In the genomic region with DNA sequence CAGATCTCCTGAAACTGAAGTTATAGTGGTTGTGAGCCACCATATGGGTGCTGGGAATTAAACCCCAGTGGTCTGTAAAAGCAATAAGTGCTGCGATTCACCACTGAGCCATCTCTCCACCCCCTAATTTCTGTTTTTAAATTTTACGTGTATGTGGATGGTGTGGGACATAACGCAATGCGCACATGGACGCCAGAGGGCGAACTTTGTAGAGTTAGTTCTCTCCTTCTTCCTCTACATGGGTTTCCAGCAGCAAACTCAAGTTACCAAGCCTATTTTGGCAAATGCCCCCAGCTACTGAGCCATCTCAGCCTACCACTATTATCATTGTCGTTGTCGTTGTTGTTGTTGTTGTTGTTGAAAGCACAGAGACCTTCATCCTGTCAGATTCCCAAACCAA, we compare ENCODE assay signal across 8 mouse cellular contexts. TPM values are rescaled to one million over a fixed set of nuclear protein-coding genes. Genes with fewer than 3 reads are reported as not detected.
DNase-seq lines count a peak whose midpoint lies in the region; ATAC-seq and TF ChIP-seq lines count a peak whose summit lies in the region.

No protein-coding gene starts in this region.

- H3K4me1 ChIP-seq in cerebellum, adult 2 months (ENCODE audit: control insufficient read depth, insufficient read depth, low read length), result peaks cover 7% of the 10 kb centered on the region
- H3K4me1 ChIP-seq in G1E (ENCODE audit: insufficient read depth, low read depth, low read length), result peaks cover 6% of the 10 kb centered on the region
- H3K4me1 ChIP-seq in embryonic facial prominence, embryonic 12.5 days, result peaks cover 15% of the 10 kb centered on the region
- H3K4me1 ChIP-seq in heart, embryonic 15.5 days (replicated peaks), result peaks cover 34% of the 10 kb centered on the region
- H3K4me1 ChIP-seq in kidney, postnatal 0 days (replicated peaks; ENCODE audit: insufficient read depth, low read length), result 0 out of 2 replicates have a peak, but pooled peaks cover 8% of the 10 kb centered on the region

- no peaks in the 10 kb centered on the region for H3K9me3 ChIP-seq in G1E (replicated peaks)
- H3K9me3 ChIP-seq in embryonic facial prominence, embryonic 12.5 days, result no peaks in the 10 kb centered on the region
- no peaks in the 10 kb centered on the region for H3K9me3 ChIP-seq in heart, embryonic 15.5 days (replicated peaks)
- H3K9me3 ChIP-seq in kidney, postnatal 0 days (replicated peaks; ENCODE audit: low read length), result no peaks in the 10 kb centered on the region

- TF ChIP-seq CTCF in cerebellum, adult 2 months (IDR thresholded peaks at IDR 0.05; ENCODE audit: borderline replicate concordance, insufficient read depth, low read depth, low read length), result peak; percentile 68
- peak; percentile 27; the same call in 1 of the 2 replicates for TF ChIP-seq CTCF in G1E (IDR thresholded peaks at IDR 0.05; ENCODE audit: low read depth, low read length)
- peak; percentile 72 for TF ChIP-seq CTCF in kidney, postnatal 0 days (IDR thresholded peaks at IDR 0.05; ENCODE audit: low read depth)

- no peak for TF ChIP-seq POLR2A in cerebellum, adult 2 months (IDR thresholded peaks at IDR 0.05; ENCODE audit: borderline replicate concordance, insufficient read depth, low read length)

- no peak overlapping the region for H3K4me3 ChIP-seq in cerebellum, adult 2 months (replicated peaks; ENCODE audit: insufficient read depth, low read depth, low read length)
- no peak overlapping the region for H3K4me3 ChIP-seq in G1E (ENCODE audit: low read depth, low read length)
- peak overlapping the region; percentile 39; the same call in 1 of the 2 replicates for H3K4me3 ChIP-seq in embryonic facial prominence, embryonic 12.5 days
- H3K4me3 ChIP-seq in heart, embryonic 15.5 days, result peak overlapping the region; percentile 54
- peak overlapping the region; percentile 37; the same call in 1 of the 2 replicates for H3K4me3 ChIP-seq in kidney, postnatal 0 days (replicated peaks; ENCODE audit: low read depth, low read length)

- ATAC-seq in cerebellum, adult (ENCODE audit: insufficient number of reproducible peaks, low FRiP score, low TSS enrichment), result no peak
- no peak for ATAC-seq in G1E (ENCODE audit: extremely low read depth, insufficient number of reproducible peaks, low FRiP score, poor library complexity, severe bottlenecking)
- ATAC-seq in embryonic facial prominence, embryonic 12.5 days (ENCODE audit: insufficient number of reproducible peaks, insufficient read depth, low FRiP score, low TSS enrichment), result no peak
- no peak for ATAC-seq in heart, embryonic 15.5 days (replicated peaks; ENCODE audit: insufficient number of reproducible peaks, insufficient read depth, low FRiP score, low read depth)
- ATAC-seq in kidney, postnatal 0 days (replicated peaks; ENCODE audit: low FRiP score, low read depth), result no peak

- WGBS in cerebellum, adult 2 months, result 8% methylated on average over 8 of the region's 8 CpGs
- 17% methylated on average over 8 of the region's 8 CpGs for WGBS in embryonic facial prominence, embryonic 12.5 days
- 15% methylated on average over 8 of the region's 8 CpGs for WGBS in heart, embryonic 15.5 days
- 21% methylated on average over 8 of the region's 8 CpGs for WGBS in kidney, postnatal 0 days

- H3K27ac ChIP-seq in cerebellum, adult 2 months (ENCODE audit: insufficient read depth, low read length), result no peak overlapping the region
- H3K27ac ChIP-seq in embryonic facial prominence, embryonic 12.5 days, result no peak overlapping the region
- H3K27ac ChIP-seq in heart, embryonic 15.5 days, result peak overlapping the region; percentile 46
- 0 out of 2 replicates have a peak overlapping the region, but pooled peaks have one; percentile 11 for H3K27ac ChIP-seq in kidney, postnatal 0 days

- H3K36me3 ChIP-seq in G1E (replicated peaks), result no peaks in the 10 kb centered on the region
- H3K36me3 ChIP-seq in embryonic facial prominence, embryonic 12.5 days, result no peaks in the 10 kb centered on the region
- H3K36me3 ChIP-seq in heart, embryonic 15.5 days, result no peaks in the 10 kb centered on the region
- no peaks in the 10 kb centered on the region for H3K36me3 ChIP-seq in kidney, postnatal 0 days (ENCODE audit: insufficient read depth, low read length)

- H3K9ac ChIP-seq in embryonic facial prominence, embryonic 12.5 days, result no peak overlapping the region
- H3K9ac ChIP-seq in heart, embryonic 15.5 days, result peak overlapping the region; percentile 40; the same call in 1 of the 2 replicates
- peak overlapping the region; percentile 49 for H3K9ac ChIP-seq in kidney, postnatal 0 days (ENCODE audit: low read depth, low read length)

- no peaks in the 10 kb centered on the region for H3K27me3 ChIP-seq in cerebellum, adult 2 months (ENCODE audit: control insufficient read depth, insufficient read depth, low read length)
- H3K27me3 ChIP-seq in G1E (ENCODE audit: insufficient read depth, low read length), result peaks cover 13% of the 10 kb centered on the region
- peaks cover 15% of the 10 kb centered on the region; the same call in 1 of the 2 replicates for H3K27me3 ChIP-seq in embryonic facial prominence, embryonic 12.5 days
- peaks cover 11% of the 10 kb centered on the region; the same call in 1 of the 2 replicates for H3K27me3 ChIP-seq in heart, embryonic 15.5 days
- no peaks in the 10 kb centered on the region for H3K27me3 ChIP-seq in kidney, postnatal 0 days (ENCODE audit: insufficient read depth, low read length)

- DNase-seq in cerebellum, adult 2 months, result peak; percentile 50 to 57
- no peak for DNase-seq in G1E (ENCODE audit: low spot score)
- peak; percentile 82 for DNase-seq in kidney, postnatal 0 days (ENCODE audit: low spot score)
- DNase-seq in lung, postnatal 14 days, result peak; percentile 84
- peak; percentile 38 for DNase-seq in skeletal muscle tissue, adult 2 months (ENCODE audit: low read depth, low spot score)

- H3K4me2 ChIP-seq in embryonic facial prominence, embryonic 12.5 days (replicated peaks), result peak overlapping the region; percentile 50
- H3K4me2 ChIP-seq in heart, embryonic 15.5 days, result peak overlapping the region; percentile 75
- H3K4me2 ChIP-seq in kidney, postnatal 0 days (ENCODE audit: low read length), result peak overlapping the region; percentile 73

RNA-seq across cellular contexts. Expression of gene Hspb1, which starts 10.5 kb away (rescaled TPM):
- 42.9 and 49.2 TPM in 2 replicates for polyA plus RNA-seq in cerebellum, adult 2 months (2012; rRNA removed)
- not detected in 2 replicates for total RNA-seq in G1E (2014; fragmentation: Nextera tagmentation)
- 0.12 TPM in 1 of 2 replicates, not detected in the other for total RNA-seq in G1E (2017)
- polyA plus RNA-seq in G1E (2012), result not detected in 2 replicates
- polyA plus RNA-seq in embryonic facial prominence, embryonic 12.5 days (2016; fragmentation: Nextera tagmentation; extraction: Ambion mirVana), result 67.9 and 74.8 TPM in 2 replicates
- 743 and 952 TPM in 2 replicates for polyA plus RNA-seq in heart, embryonic 15.5 days (2015; fragmentation: Nextera tagmentation; extraction: Ambion mirVana)
- polyA plus RNA-seq in kidney, postnatal 0 days (2015; fragmentation: Nextera tagmentation; extraction: Ambion mirVana), result 99.9 and 113 TPM in 2 replicates

RNA-seq across cellular contexts. Expression of gene Ywhag, which starts 57.2 kb away (rescaled TPM):
- 445 and 493 TPM in 2 replicates for polyA plus RNA-seq in cerebellum, adult 2 months (2012; rRNA removed)
- total RNA-seq in G1E (2014; fragmentation: Nextera tagmentation) (168 and 200 TPM in 2 replicates), G1E (2017) (73.5 and 99.8 TPM in 2 replicates)
- polyA plus RNA-seq in G1E (2012), result 246 and 281 TPM in 2 replicates
- polyA plus RNA-seq in embryonic facial prominence, embryonic 12.5 days (2016; fragmentation: Nextera tagmentation; extraction: Ambion mirVana), result 221 and 228 TPM in 2 replicates
- polyA plus RNA-seq in heart, embryonic 15.5 days (2015; fragmentation: Nextera tagmentation; extraction: Ambion mirVana), result 150 and 166 TPM in 2 replicates
- polyA plus RNA-seq in kidney, postnatal 0 days (2015; fragmentation: Nextera tagmentation; extraction: Ambion mirVana), result 89.4 and 105 TPM in 2 replicates

Comparison
In these comparisons a context has a peak if more than half of its experiments do, and no peak if none do; other contexts are left out.
1. H3K27ac ChIP-seq: peak in heart, embryonic 15.5 days (single experiment) and kidney, postnatal 0 days (single experiment); none in cerebellum, adult 2 months (single experiment) and embryonic facial prominence, embryonic 12.5 days (single experiment).
2. H3K4me3 ChIP-seq: peak in embryonic facial prominence, embryonic 12.5 days (single experiment), heart, embryonic 15.5 days (single experiment) and kidney, postnatal 0 days (single experiment); none in cerebellum, adult 2 months (single experiment) and G1E (single experiment).
3. RNA of gene Hspb1, which starts 10.5 kb away (polyA plus RNA-seq): 743 to 952 TPM in heart, embryonic 15.5 days, 99.9 to 113 TPM in kidney, postnatal 0 days, 67.9 to 74.8 TPM in embryonic facial prominence, embryonic 12.5 days and 42.9 to 49.2 TPM in cerebellum, adult 2 months; not detected in G1E; every median in the first group is over 10 times any median in the second.
4. Peak in every context shown above with its lines, with median percentiles within 50 percentile points of each other: CTCF ChIP-seq and H3K4me2 ChIP-seq.